In genomic region chr4:86749361-86749841, GRCm38 (mm10) we compare ENCODE assay signal across 8 mouse cellular contexts. TPM values are rescaled to one million over a fixed set of nuclear protein-coding genes. Genes with fewer than 3 reads are reported as not detected.
DNase-seq lines count a peak whose midpoint lies in the region; ATAC-seq and TF ChIP-seq lines count a peak whose summit lies in the region.

No protein-coding gene starts in this region.

- H3K9me3 ChIP-seq in heart, embryonic 10.5 days: no peaks in the 10 kb centered on the region
- no peaks in the 10 kb centered on the region for H3K9me3 ChIP-seq in stomach, embryonic 15.5 days

- peaks cover 5% of the 10 kb centered on the region for H3K4me1 ChIP-seq in spleen, adult 2 months (ENCODE audit: control insufficient read depth, insufficient read depth, insufficient read length)
- peaks cover 15% of the 10 kb centered on the region for H3K4me1 ChIP-seq in heart, embryonic 10.5 days
- H3K4me1 ChIP-seq in stomach, embryonic 15.5 days: peaks cover 5% of the 10 kb centered on the region; the same call in 1 of the 2 replicates

- H3K27ac ChIP-seq in spleen, adult 2 months (ENCODE audit: insufficient read depth, low read length): no peak overlapping the region
- H3K27ac ChIP-seq in heart, embryonic 10.5 days: peak overlapping the region; percentile 98
- peak overlapping the region; percentile 90; the same call in 1 of the 2 replicates for H3K27ac ChIP-seq in stomach, embryonic 15.5 days

- H3K4me2 ChIP-seq in stomach, embryonic 15.5 days: peak overlapping the region; percentile 78

- 3% methylated on average over 13 of the region's 13 CpGs for WGBS in spleen, adult 2 months
- under 1% methylated on average over 13 of the region's 13 CpGs for WGBS in heart, embryonic 10.5 days
- 2% methylated on average over 13 of the region's 13 CpGs for WGBS in stomach, embryonic 15.5 days

- no peaks in the 10 kb centered on the region for H3K36me3 ChIP-seq in spleen, adult 2 months (ENCODE audit: control insufficient read depth, insufficient read depth, low read length)
- H3K36me3 ChIP-seq in heart, embryonic 10.5 days: no peaks in the 10 kb centered on the region
- 0 out of 2 replicates have a peak, but pooled peaks cover 3% of the 10 kb centered on the region for H3K36me3 ChIP-seq in stomach, embryonic 15.5 days

- no peaks in the 10 kb centered on the region for H3K27me3 ChIP-seq in spleen, adult 2 months (ENCODE audit: control insufficient read depth, insufficient read depth, low read length)
- H3K27me3 ChIP-seq in heart, embryonic 10.5 days (ENCODE audit: insufficient read depth, poor library complexity, severe bottlenecking): no peaks in the 10 kb centered on the region
- H3K27me3 ChIP-seq in stomach, embryonic 15.5 days (replicated peaks): no peaks in the 10 kb centered on the region

- no peak for TF ChIP-seq POLR2A in spleen, adult 2 months (IDR thresholded peaks at IDR 0.05; ENCODE audit: low read depth, low read length)

- no peak for TF ChIP-seq CTCF in spleen, adult 2 months (IDR thresholded peaks at IDR 0.05; ENCODE audit: extremely low read depth, insufficient read depth, insufficient read length, insufficient replicate concordance)

- peak overlapping the region; percentile 99 for H3K9ac ChIP-seq in stomach, embryonic 15.5 days

- H3K4me3 ChIP-seq in spleen, adult 2 months (ENCODE audit: extremely low read depth, insufficient read depth, insufficient read length): peak overlapping the region; percentile 75
- peak overlapping the region; percentile 100 for H3K4me3 ChIP-seq in heart, embryonic 10.5 days
- H3K4me3 ChIP-seq in stomach, embryonic 15.5 days (replicated peaks): peak overlapping the region; percentile 98

- DNase-seq in spleen, adult 2 months (ENCODE audit: low read depth in 1 of 2, low spot score in 2 of 2): peak in 1 of 2 experiments; percentile 4
- DNase-seq in spleen, adult 12 weeks (ENCODE audit: low spot score): no peak
- DNase-seq in cerebellum, postnatal 10 days: peak; percentile 30 to 41
- DNase-seq in heart, embryonic 10.5 days (ENCODE audit: low spot score): peak; percentile 76
- DNase-seq in left cerebral cortex, adult 8-10 months (ENCODE audit: low spot score in 2 of 2): peak; percentile 18 to 20
- no peak for DNase-seq in T-cell, adult 2 months (ENCODE audit: low spot score)

- 0 out of 2 replicates have a peak, but pooled peaks have one; percentile 6 for ATAC-seq in megakaryocyte-erythroid progenitor cell, adult 5-6 weeks (replicated peaks; ENCODE audit: low FRiP score, low TSS enrichment, poor library complexity, severe bottlenecking)
- no peak for ATAC-seq in stomach, embryonic 15.5 days (ENCODE audit: insufficient read depth, low FRiP score, low read depth)

RNA-seq across cellular contexts. Expression of gene Dennd4c, which starts 1.0 kb away (rescaled TPM):
- polyA plus RNA-seq in spleen, adult 2 months (2012; rRNA removed): 2.0 and 2.4 TPM in 2 replicates
- polyA plus RNA-seq in heart, embryonic 10.5 days (2016; fragmentation: Nextera tagmentation; extraction: Ambion mirVana): 4.6 and 6.7 TPM in 2 replicates
- total RNA-seq in left cerebral cortex, adult 8-10 months (2022): 10 to 100 TPM; 10.7 to 12.2 (median 11.6) TPM
- total RNA-seq in megakaryocyte-erythroid progenitor cell, adult 5-6 weeks (2014; fragmentation: Nextera tagmentation): 15.0 and 21.6 TPM in 2 replicates
- 37.0 and 38.0 TPM in 2 replicates for total RNA-seq in megakaryocyte-erythroid progenitor cell, adult 5-6 weeks (2017)
- polyA plus RNA-seq in stomach, embryonic 15.5 days (2015; fragmentation: Nextera tagmentation; extraction: Ambion mirVana): 7.6 and 9.3 TPM in 2 replicates

Comparison
In these comparisons a context has a peak if more than half of its experiments do, and no peak if none do; other contexts are left out.
1. DNase-seq: peak in cerebellum, postnatal 10 days (2 of 2), heart, embryonic 10.5 days (single experiment) and left cerebral cortex, adult 8-10 months (2 of 2); none in spleen, adult 12 weeks (single experiment) and T-cell, adult 2 months (single experiment).
2. Peak in every context shown above with its lines, with median percentiles within 50 percentile points of each other: H3K4me3 ChIP-seq.